Mouse (Mus musculus): ENCODE measurements around the gene Hist1h3a.

The Hist1h3a gene

DNA sequence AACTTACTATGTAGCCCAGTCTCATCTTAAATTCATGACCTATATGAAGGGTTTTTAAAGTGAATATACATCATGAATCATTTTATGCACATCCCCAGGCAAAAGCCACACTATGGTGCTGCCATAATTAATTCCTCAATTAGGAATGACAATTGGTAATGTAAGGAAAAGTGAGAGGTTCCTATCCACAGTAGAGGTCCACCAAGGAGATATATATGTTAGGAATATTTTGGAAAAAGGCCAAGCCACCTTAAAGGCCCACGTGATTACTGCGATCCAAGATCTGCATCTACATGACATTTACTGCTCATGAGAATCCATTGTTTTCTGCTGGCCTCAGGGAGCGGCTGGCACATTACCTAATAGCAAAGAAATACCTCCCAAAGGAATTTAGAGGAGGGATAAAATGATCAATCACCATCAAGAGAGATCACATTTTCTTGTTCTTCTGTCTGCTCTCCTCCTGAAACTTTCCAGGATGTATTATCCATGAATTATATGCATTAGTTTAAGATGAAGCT, 2.9 kb downstream of the Hist1h3a start:
- DNase-seq (ENCODE audit: low read depth, low spot score): peak; percentile 51

DNA sequence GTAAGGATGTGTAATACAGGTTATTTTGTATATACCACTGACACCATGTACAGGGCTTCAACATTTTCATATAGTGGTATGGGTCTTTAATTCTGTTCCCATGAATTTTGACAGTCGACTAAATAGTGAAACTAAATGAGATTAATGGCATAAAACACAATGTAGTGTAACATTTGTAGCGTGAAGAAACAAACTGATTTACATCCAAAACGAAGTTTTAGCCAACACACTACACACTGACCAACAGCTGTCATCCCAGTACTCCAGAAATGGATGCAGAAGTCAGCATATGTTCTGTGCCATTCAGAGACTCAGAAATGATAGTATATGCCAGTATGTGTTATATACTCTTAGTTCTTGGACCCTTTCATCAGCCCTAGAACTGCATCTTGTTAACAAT, 4.3 kb downstream of the Hist1h3a start:
- no peak for DNase-seq (ENCODE audit: low read depth, low spot score)

DNA sequence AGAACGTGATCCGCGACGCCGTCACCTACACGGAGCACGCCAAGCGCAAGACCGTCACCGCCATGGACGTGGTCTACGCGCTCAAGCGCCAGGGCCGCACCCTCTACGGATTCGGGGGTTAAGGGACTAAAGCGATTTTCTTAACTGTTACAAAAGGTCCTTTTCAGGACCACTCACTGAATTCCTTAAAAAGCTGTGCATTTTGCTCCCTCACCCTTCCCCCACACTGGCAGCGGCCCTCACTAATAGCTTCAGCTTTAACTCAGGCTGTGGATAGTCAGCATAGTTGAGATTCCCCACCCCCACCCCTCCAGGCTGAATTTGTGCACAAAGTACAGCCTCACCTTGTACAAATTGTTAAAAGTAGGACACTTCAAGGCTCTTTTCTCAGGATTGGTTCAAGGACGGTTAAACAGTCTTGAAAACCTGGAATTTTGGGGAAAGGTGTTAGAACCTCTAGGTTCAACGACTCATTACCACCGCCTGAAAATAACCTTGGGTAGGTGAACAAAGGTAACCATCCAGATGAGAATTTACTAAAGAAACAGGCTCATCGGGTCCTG, 4.9 kb downstream of the Hist1h3a start:
- peak; percentile 88 for DNase-seq (ENCODE audit: low read depth, low spot score)

DNA sequence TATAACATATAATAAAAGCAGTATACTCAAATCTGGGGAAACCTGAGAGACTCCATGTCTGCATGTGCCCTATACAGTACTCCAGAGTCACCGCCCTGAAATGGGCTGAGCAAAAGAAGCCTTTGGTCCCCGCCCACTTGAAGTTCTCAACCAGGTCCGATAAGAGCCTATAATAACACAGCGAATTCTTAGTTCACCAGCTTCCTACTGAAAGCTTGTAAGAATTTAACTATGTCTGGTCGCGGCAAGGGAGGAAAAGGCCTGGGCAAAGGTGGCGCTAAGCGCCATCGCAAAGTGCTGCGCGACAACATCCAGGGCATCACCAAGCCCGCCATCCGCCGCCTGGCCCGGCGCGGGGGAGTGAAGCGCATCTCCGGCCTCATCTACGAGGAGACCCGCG, 5.4 kb downstream of the Hist1h3a start, which contains the start of gene Hist1h4b:
TSS of gene Hist1h4b (plus strand) at position 224 of the 400 bp plus-strand sequence.
- peak; percentile 96 for DNase-seq (ENCODE audit: low read depth, low spot score)

DNA sequence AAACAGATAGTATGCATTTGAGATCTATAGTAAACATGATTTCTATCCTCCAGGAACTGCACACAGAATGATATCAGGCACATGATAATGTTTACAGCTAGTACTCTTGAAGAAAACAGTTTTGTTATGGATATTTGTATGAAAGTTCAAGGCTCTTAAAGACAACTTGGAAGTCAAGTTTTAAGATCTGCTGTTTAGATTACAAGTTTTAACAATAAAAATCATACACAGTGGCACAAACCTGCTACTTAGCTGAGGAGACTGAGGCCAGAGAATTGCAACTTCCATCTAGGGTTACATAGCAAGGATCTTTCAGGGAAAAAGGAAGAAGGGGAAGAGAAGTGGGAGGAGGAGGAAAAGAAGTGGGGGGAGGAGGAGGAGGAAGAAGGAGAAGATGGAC, 7.2 kb downstream of the Hist1h3a start:
- DNase-seq (ENCODE audit: low read depth, low spot score): no peak

DNA sequence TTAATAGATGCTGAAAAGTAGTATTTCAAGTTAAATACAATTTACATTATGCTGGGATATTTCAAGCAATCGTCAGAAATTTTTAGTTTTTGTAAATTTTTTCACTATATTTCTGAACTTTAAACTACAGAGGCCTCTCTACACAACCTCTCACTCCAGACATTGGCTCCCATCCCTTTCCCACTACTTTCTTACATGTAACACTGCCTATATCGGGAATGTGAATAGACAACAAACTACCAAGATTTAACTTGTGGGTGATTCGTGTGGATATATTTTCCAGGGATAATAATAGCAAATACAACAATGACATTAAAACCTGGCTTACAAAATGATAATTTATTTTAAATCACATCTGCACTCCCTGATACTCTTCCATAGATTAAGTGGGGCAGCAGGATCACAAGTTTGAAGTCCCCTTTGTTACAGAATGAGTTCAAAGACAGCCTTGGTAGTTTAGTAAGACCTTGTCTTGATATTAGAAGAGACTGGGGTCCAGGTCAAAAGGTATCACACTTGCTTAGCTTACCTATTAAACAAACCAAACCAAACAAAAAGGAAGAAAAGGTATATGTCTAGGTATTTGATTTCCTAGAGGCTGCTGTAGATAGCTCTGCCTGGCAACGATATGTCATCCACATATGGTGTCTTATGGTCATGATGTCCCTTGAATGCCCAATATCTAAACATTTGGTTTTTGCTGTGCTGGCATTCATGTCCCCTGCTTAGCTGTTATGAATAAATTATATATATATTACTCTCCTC, 8.7 kb downstream of the Hist1h3a start:
- DNase-seq (ENCODE audit: low read depth, low spot score): no peak

DNA sequence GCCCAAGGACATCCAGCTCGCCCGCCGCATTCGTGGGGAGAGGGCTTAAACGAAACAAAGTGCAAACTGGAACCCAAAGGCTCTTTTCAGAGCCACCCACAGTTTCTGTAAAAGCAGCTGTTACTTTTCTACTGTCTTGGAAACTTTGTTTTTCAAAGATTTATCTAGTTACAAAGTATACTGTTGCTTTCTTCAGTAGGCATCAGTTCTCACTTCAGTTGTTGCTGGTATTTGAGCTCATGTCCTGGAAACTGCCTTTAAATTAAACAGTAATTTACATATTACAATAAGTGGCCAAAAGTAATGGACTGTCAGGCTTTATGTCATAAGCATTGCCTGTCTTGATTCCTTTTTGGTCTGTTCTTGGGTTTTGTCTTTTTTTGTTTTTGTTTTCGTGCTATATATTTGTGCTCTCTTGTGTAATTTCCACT, 9.4 kb downstream of the Hist1h3a start:
- peak; percentile 45 for DNase-seq (ENCODE audit: low read depth, low spot score)

DNA sequence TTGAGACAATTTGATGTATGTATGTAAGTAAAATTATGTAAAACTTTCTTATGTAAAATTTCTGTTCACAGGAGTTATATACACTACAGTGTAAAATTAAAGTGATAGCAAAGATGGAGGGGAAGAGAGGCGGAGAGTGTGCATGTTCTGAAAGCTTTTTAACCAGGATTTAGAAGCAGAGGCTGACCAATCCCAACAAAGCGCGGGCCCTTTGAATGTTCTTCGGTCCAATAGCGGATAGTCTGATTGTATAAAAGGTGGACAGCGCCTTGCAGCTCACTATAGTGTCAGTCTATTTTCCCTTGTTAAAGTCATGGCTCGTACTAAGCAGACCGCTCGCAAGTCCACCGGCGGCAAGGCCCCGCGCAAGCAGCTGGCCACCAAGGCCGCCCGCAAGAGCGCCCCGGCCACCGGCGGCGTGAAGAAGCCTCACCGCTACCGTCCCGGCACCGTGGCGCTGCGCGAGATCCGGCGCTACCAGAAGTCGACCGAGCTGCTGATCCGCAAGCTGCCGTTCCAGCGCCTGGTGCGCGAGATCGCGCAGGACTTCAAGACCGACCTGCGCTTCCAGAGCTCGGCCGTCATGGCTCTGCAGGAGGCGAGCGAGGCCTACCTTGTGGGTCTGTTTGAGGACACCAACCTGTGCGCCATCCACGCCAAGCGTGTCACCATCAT, 10.0 kb downstream of the Hist1h3a start, which contains the start of gene Hist1h3b:
TSS of gene Hist1h3b (plus strand) at position 201 of the 675 bp plus-strand sequence.
- DNase-seq (ENCODE audit: low read depth, low spot score): peak; percentile 97

DNA sequence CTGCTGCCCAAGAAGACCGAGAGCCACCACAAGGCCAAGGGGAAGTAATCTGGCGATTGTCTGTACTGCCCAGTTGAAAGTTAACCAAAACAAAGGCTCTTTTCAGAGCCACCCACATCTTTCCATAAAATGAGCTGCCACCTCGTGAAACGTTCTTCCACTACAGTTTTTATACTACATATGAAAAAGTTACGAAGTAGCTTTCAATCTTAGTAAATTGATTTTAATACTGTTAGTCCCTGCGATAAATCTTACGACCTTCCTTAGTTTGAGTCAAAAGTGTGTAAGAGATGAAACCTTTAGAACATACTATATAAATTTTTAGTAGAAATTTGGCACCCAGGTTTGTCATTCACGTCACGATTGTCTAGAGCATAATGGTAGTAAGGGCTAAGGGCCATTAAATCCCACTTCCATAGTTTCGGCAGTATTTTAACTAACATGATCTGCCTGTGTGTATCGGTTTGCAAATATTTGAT, 10.7 kb downstream of the Hist1h3a start:
- peak; percentile 68 for DNase-seq (ENCODE audit: low read depth, low spot score)

DNA sequence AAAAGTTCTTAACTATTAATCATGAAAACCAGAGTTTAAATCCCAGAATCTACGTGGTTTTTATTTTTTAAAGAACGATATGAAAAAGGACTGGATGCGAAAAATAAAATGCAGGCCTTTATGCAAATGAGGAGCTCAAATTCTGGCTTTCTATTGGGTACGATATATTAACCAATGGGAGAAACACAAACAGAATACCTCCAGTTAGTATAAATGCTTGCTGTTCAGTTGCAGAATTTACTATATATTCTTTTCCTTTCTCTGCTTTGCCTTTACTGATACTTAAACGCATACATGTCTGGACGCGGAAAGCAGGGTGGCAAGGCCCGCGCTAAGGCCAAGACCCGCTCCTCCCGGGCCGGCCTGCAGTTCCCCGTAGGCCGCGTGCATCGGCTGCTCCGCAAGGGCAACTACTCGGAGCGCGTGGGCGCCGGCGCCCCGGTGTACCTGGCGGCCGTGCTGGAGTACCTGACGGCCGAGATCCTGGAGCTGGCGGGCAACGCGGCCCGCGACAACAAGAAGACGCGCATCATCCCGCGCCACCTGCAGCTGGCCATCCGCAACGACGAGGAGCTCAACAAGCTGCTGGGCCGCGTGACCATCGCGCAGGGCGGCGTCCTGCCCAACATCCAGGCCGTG, 11.2 kb downstream of the Hist1h3a start, which contains the start of gene Hist1h2ab:
TSS of gene Hist1h2ab (plus strand) at position 288 of the 639 bp plus-strand sequence.
- DNase-seq (ENCODE audit: low read depth, low spot score): peak; percentile 89

DNA sequence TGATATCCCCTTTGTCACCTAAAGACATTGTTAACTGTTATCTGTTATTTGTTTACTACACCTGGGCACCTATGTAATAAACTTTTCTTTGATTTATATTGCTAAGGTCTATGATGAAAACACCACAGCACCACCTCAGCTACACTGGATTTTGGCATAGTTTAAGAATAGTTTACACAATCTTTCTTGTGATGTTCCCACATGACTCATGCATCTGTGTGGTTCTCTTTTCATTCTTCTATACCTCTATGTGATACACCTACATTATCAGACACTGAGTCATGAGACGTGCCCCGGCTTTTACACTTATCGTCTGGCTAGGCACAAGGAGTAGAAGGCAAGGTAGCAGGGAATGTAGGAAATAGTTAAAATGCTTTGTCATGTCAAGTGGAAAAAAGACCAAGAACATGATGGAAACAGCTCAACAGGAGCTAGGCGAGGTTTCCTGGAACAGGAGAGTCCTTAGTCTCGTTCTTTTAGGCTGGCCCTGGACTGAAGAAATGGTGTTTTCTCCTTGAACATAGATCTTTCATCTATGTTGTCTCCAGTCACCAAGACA, 12.5 kb downstream of the Hist1h3a start:
- no peak for DNase-seq (ENCODE audit: low read depth, low spot score)

DNA sequence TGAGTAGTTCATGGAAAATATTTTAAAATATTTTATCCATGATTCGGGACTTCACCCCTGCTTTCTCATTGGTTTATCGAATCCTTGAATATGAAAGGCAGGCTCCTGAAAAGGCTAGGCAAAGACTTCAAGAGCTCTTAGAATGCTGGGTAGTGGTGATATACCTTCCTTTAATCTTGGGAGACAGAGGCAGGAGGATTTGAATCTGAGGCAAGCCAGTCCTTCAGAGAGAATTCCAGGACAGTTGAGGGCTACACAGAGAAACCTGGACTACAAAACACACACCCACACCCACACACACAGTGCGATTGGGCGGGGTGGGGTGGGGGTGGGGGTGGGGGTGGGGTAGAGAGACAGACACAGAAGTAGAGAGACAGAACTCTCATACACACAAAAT, 14.3 kb downstream of the Hist1h3a start:
- DNase-seq (ENCODE audit: low read depth, low spot score): peak; percentile 86

DNA sequence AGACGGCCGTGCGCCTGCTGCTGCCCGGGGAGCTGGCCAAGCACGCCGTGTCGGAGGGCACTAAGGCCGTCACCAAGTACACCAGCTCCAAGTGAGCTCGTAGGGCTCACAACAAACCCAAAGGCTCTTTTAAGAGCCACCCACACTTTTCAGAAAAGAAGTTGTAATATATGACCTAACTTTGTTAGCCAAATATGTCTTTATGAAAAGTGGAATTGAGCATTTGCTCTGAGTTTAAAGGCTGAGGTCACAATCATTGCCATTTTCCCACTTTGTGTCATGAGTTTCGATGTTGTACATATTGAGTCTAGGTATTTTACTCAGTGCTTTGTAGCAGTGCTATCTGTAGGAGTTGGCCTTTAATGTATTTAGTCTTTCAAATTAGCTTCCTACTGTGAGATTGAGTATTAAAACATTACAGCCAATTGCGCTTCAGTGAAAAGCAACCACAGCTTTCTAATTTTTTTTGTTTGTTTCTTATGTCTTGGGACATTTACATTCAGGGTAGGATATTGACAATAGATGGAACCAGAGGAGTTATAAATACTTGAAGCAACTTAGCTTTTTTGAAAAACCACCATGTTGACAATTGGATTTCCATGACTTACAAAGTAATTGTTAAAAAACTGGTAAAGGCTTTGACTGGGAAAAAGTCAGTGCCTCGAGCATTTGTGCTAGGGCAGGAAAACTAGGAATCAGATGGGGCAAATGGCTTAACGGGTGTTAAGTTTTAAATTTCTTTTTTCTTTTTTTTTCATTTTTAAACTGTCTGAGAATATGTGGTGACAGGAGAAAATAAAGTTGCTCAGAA, 14.9 kb downstream of the Hist1h3a start:
- DNase-seq (ENCODE audit: low read depth, low spot score): peak; percentile 79

DNA sequence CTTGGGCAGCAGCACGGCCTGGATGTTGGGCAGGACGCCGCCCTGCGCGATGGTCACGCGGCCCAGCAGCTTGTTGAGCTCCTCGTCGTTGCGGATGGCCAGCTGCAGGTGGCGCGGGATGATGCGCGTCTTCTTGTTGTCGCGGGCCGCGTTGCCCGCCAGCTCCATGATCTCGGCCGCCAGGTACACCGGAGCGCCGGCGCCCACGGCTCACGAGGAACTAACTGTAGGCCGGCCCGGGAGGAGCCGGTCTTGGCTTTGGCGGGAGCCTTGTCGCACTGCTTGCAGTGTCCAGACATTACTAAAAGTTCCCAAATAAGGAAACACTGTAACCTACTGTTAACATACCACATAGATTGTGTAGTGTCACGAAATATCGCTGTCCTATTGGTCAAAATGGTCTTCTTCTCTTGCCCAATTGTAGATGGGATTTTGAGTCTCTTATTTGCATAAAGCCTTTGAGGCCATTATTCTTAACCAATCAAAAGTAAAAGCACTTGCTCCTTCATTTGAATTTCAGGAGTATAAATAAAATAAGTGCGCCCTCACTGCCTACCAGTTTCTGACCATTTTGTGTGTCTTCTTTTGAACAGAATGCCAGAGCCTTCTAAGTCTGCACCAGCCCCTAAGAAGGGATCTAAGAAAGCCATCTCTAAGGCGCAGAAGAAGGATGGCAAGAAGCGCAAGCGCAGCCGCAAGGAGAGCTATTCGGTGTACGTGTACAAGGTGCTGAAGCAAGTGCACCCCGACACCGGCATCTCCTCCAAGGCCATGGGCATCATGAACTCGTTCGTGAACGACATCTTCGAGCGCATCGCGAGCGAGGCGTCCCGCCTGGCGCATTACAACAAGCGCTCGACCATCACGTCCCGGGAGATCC, 15.7 kb downstream of the Hist1h3a start, which contains the start of gene Hist1h2bb:
TSS of gene Hist1h2bb (plus strand) at position 534 of the 880 bp plus-strand sequence.
- DNase-seq (ENCODE audit: low read depth, low spot score): peak; percentile 98

DNA sequence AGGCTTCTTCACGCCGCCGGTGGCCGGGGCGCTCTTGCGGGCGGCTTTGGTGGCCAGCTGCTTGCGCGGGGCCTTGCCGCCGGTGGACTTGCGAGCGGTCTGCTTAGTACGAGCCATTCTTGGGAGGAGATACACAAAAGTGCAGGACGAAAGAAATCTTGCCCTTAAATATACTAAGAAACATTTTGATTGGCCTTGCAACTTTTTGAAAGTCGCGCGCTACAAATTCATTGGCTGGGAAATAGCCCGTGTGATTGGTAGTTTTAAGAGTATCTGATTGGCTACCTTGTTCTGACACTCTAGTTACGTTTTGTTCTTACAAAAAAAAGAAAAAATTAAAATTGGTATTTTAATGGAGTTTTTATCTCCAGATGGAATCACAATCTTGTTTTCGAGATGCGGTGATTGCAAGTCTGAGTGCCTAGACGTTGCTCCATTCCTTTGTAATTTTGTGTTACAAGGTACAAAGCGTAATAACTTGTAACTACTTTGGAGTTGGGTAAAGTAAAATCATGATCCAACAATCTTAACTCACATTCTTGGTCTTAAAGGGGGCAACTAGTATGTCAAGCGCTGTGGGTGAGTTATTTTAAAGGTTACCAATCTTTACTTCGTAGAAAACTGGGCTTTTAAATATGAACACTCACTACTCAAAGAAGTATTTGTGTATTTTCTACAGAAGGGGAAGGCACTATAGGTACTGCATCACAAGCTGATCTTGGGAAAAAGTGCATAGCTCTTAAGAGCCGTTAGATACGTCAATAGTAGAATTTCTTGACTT, 16.6 kb downstream of the Hist1h3a start, which contains the start of gene Hist1h3c:
TSS of gene Hist1h3c (minus strand) at position 222 of the 781 bp plus-strand sequence.
- DNase-seq (ENCODE audit: low read depth, low spot score): peak; percentile 96

DNA sequence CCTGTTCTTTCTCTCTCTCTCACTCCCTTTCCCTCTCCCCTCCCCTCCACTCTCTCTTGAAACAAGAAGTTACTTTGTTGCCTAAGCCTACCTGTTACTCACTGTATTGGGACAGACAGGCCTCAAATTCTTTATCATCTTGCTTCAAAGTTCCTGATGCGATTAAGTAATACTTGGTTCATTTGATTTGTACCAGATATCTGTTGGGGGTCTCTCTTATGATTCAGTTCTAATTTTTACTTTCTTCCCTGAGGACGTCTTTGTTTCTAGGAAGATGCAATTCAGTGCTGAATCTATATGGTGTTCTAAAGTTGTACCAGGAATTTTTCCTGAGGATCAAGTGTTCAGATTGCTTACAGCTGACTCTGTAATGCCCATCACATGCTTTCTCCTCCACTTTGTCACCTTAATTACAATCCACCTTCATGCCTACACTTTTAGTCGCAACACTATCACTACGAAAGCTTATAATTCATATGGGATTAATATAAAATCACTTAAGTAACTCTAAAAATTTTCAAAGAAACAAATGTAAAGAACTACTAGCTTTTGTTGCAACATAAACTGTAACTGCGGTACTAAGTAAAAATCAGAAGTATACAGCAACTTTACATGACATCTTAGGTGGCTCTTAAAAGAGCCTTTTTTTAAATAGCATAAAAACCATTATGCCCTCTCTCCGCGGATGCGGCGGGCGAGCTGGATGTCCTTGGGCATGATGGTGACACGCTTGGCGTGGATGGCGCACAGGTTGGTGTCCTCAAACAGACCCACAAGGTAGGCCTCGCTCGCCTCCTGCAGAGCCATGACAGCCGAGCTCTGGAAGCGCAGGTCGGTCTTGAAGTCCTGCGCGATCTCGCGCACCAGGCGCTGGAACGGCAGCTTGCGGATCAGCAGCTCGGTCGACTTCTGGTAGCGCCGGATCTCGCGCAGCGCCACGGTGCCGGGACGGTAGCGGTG, 17.5 kb downstream of the Hist1h3a start:
- peak; percentile 77 for DNase-seq (ENCODE audit: low read depth, low spot score)

DNA sequence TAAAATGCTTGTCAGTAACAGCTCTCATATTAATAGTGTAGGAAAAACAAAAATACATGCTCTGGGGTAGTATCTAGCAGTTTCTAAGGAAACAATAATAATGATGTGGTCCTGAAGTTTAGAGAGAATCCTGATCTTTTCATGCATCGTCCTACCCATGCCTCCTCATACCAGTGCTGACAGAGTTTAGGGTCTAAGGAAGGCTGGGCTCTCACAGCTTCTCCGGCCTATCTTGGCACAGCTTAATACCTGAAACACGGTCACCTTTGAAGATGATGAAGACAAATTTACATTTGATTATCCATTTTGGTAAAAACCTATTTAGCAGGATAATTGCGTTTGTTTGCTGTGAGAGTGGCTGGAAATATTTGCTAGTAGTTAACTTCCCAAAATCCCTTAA, 18.2 kb downstream of the Hist1h3a start:
- peak; percentile 63 for DNase-seq (ENCODE audit: low read depth, low spot score)
